Mouse (Mus musculus) small intestine, adult 2 months (tissue): ENCODE data around the gene Grm8.

Experiments
- CTCF ChIP-seq: fragments of 200-500 bp; IDR thresholded peaks from 2 replicates; pipeline ENCODE4 v1.5.1; 2012; ENCODE audit warnings: low read depth, mild to moderate bottlenecking, control low read depth, inconsistent platforms, low read length, moderate library complexity, mixed read lengths; ENCODE audit not compliant: insufficient replicate concordance, insufficient read length; ENCODE audit errors: extremely low read depth
- POLR2A ChIP-seq: fragments of 200-500 bp; IDR thresholded peaks from 2 replicates; pipeline ENCODE4 v1.6.1; 2012; ENCODE audit warnings: low read depth, mild to moderate bottlenecking, control low read depth, inconsistent platforms, low read length, moderate library complexity

- TF ChIP-seq CTCF (no peak), POLR2A (no peak)
Observed at GRCm38 (mm10) chr6:28128871-28129270, 6.1 kb downstream of the Grm8 start.
